Mouse (Mus musculus): ENCODE measurements around the gene Map7. TPM values are rescaled to one million over a fixed set of nuclear protein-coding genes. Genes with fewer than 3 reads are reported as not detected.

Gene Map7
- 10 to 100 TPM; 21.0 to 23.3 TPM for total RNA-seq (2021)

- no peak for DNase-seq
- intact Hi-C loops (cut with DNase I), result no loop called here
These were observed at the start of gene Map7 for GRCm38 (mm10) chr10:20148130-20148772. Gene Map7, plus strand, starts transcription at chr10:20148471.

GRCm38 (mm10) chr10:20101456-20101855, 46.8 kb upstream of the Map7 start:
- intact Hi-C loops (cut with DNase I), result no loop called here

GRCm38 (mm10) chr10:20104271-20104931, 43.9 kb upstream of the Map7 start:
- intact Hi-C loops (cut with DNase I), result loop anchor here (2.0 kb wide), 1 partner anchor 20 kb away; no protein-coding TSS in a partner anchor
- peak; percentile 77 to 84 for DNase-seq

More at GRCm38 (mm10) chr10:20101456-20101855, 46.8 kb upstream of the Map7 start:
- DNase-seq, result no peak

- no peak for DNase-seq
- intact Hi-C loops (cut with DNase I), result loop anchor here (2.0 kb wide), 1 partner anchor 19 kb away; no protein-coding TSS in a partner anchor
These were observed 42.7 kb upstream of the Map7 start for GRCm38 (mm10) chr10:20105575-20105974.

- intact Hi-C loops (cut with DNase I), result no loop called here
- DNase-seq, result no peak
These were observed 41.2 kb upstream of the Map7 start for GRCm38 (mm10) chr10:20107031-20107430.

GRCm38 (mm10) chr10:20111508-20111907, 36.8 kb upstream of the Map7 start:
- no peak for DNase-seq
- intact Hi-C loops (cut with DNase I), result loop anchor here (10.0 kb wide), 1 partner anchor 397 kb away; the partner anchor contains the start of gene Il20ra

GRCm38 (mm10) chr10:20112026-20112973, 36.0 kb upstream of the Map7 start:
- DNase-seq, result no peak
- intact Hi-C loops (cut with DNase I), result loop anchor here (10.0 kb wide), 1 partner anchor 397 kb away; the partner anchor contains the start of gene Il20ra

- no peak for DNase-seq
- intact Hi-C loops (cut with DNase I), result loop anchor here (5.0 to 10.0 kb wide), 2 partner anchors 187 to 405 kb away; partner anchors contain the start of genes Il20ra and Map3k5
These were observed 28.5 kb upstream of the Map7 start for GRCm38 (mm10) chr10:20119504-20120425.

- DNase-seq, result no peak
- intact Hi-C loops (cut with DNase I), result loop anchor here (5.0 kb wide), 1 partner anchor 190 kb away; the partner anchor contains the start of gene Map3k5
These were observed 26.3 kb upstream of the Map7 start for GRCm38 (mm10) chr10:20121981-20122380.

- intact Hi-C loops (cut with DNase I), result loop anchor here (5.0 kb wide), 1 partner anchor 191 kb away; the partner anchor contains the start of gene Map3k5
These were observed 24.9 kb upstream of the Map7 start for GRCm38 (mm10) chr10:20123401-20123800.

GRCm38 (mm10) chr10:20124576-20124975, 23.7 kb upstream of the Map7 start:
- intact Hi-C loops (cut with DNase I), result loop anchor here (2.0 to 5.0 kb wide), 3 partner anchors 20 to 218 kb away; partner anchors contain the start of genes Map3k5 and Pex7
- no peak for DNase-seq

More at GRCm38 (mm10) chr10:20123401-20123800, 24.9 kb upstream of the Map7 start:
- DNase-seq, result peak; percentile 25 to 30

GRCm38 (mm10) chr10:20125226-20125625, 23.0 kb upstream of the Map7 start:
- DNase-seq, result peak; percentile 64 to 71
- intact Hi-C loops (cut with DNase I), result loop anchor here (1.0 to 5.0 kb wide), 5 partner anchors 20 to 218 kb away; partner anchors contain the start of gene Pex7

GRCm38 (mm10) chr10:20132933-20133652, 15.2 kb upstream of the Map7 start:
- intact Hi-C loops (cut with DNase I), result no loop called here
- DNase-seq, result no peak

GRCm38 (mm10) chr10:20135350-20136058, 12.8 kb upstream of the Map7 start:
- peak; percentile 20 to 23 for DNase-seq

GRCm38 (mm10) chr10:20136505-20136904, 11.8 kb upstream of the Map7 start:
- intact Hi-C loops (cut with DNase I), result no loop called here

More at GRCm38 (mm10) chr10:20135350-20136058, 12.8 kb upstream of the Map7 start:
- intact Hi-C loops (cut with DNase I), result no loop called here

GRCm38 (mm10) chr10:20141376-20141775, 6.9 kb upstream of the Map7 start:
- intact Hi-C loops (cut with DNase I), result no loop called here
- no peak for DNase-seq

More at GRCm38 (mm10) chr10:20136505-20136904, 11.8 kb upstream of the Map7 start:
- no peak for DNase-seq

GRCm38 (mm10) chr10:20148773-20149120, 476 bp downstream of the Map7 start:
- peak; percentile 53 to 67 for DNase-seq
- intact Hi-C loops (cut with DNase I), result no loop called here

Measured in heart, postnatal 36 days (tissue).